Mouse (Mus musculus): ENCODE results near the gene Phf20. TPM values are rescaled to one million over a fixed set of nuclear protein-coding genes. Genes with fewer than 3 reads are reported as not detected.

Phf20 gene
- polyA plus RNA-seq (2012; rRNA removed; ENCODE audit: low replicate concordance), result 3.6 and 4.3 TPM in 2 replicates

DNA sequence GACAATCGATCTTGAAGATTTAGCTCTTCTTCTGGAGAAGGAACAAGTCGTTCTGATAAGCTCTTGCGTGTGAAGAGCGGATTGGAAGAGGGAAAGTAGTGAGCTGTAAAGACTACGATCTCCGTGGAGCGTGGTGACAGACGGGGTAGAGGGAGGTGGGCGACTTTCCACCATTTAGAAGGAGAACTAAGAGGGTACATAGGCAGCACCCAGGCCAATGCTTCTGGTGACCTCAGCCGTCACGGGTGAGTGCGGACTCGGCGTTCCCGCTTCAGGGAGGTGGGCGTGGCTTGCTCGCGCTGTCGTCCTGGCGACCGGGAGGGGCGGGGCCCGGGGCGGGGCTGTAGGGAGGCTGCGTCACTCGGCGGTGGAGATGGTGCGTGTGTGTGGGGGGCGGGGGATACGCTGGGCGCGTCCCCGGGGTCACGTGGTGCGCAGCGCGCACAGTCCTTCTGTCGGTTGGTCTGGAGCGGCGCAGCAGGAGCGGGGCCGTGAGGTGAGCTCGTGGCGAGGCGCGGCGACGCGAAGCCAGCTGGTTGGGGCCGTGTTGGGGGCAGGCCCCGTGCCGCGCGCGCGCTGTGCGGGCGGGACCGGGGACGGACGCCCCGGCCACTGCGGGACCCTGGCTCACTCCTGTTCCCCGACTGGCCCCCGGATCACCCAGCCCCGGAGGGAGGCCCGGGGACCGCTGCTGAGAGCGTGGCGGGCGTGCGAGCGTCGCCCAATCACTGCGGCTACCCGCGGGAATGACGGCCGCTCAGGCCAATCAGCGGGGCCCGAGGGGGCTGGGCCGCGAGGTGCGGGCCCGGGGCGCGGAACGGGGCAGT is at the start of gene Phf20:
Phf20 (plus strand) TSS at position 165 of the 827 bp plus-strand sequence.

DNA sequence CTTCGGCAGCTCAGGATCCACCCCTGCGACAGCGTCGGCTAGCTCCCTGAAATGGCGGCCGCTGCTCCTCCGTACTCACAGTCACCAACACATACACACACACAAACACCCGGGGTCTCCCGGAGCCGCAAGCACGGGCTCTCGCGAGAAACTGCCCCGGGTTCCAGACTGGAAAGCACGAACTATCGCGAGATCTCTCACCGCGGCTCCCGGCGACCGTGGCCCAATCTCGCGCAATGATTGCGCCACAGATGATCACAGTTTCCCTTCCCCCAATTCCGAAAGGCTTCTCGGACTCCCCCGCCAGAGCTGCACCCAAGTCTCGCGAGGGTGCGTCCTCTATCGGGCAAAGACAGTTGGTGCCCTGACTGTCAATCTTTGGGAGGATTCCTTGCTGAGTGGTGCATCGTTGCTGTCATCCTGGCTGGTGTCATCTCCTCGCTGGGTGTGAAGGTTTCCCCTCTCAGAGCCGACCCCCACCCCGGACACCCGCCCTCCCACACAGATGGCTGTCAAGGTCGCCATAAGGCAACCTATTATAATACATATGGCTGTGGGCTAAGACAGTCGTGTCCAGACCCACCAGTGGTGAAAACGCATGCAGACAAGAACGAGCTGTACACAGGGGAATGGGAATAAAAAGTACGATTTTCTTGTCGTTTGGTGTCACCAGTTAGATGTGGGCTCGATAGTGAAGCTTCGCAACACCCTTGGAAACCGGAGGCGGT is 16.0 kb upstream of the Phf20 start, which contains the start of gene Rbm39:
Rbm39 (minus strand) TSS at position 145 of the 728 bp plus-strand sequence.

DNA sequence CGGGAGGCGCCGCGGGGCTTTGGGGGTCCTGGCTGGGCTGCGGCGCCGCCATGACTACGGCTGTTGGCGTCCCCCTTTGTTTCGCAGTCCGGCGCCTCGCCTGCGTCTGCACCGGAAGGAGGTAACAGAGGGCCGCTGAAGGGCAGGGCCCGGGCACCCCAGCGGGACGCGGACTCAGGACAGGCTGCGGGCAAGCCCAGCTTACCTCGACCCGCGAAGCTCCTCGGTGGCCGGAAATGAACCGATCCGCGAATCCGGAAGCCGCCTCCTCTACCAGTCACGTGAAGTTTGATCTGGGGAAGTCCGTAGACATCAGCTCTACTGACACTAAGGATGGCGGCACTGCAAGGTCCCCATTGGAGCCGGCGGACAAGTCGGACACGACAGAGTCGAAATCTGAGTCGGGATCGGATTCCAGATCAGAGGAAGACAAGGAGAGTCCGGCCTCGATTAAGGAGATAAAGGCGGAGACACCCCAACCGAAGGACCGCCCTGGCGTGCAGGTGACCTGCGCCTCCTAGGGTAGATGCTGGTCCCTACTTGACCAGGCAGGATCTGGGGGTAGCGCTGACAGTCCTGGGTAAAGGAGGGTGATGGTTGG is 116.1 kb downstream of the Phf20 start, which contains the start of the genes Cnbd2 and Scand1:
Cnbd2 (plus strand) TSS at position 3 of the 601 bp plus-strand sequence.
Scand1 (minus strand) TSS at position 408 of the 601 bp plus-strand sequence.

Other genes with a start within 250 kb of the Phf20 start
- 3.8 and 4.3 TPM in 2 replicates for gene Cep250, start 240.0 kb upstream of the Phf20 start, polyA plus RNA-seq (2012; rRNA removed; ENCODE audit: low replicate concordance)
- gene 6430550D23Rik, start 188.5 kb upstream of the Phf20 start, polyA plus RNA-seq (2012; rRNA removed; ENCODE audit: low replicate concordance), result 1.4 and 1.9 TPM in 2 replicates
- gene Ergic3, start 188.4 kb upstream of the Phf20 start, polyA plus RNA-seq (2012; rRNA removed; ENCODE audit: low replicate concordance), result 225 and 402 TPM in 2 replicates
- 0.30 and 10.9 TPM in 2 replicates for gene Fer1l4, start 143.5 kb upstream of the Phf20 start, polyA plus RNA-seq (2012; rRNA removed; ENCODE audit: low replicate concordance)
- gene Spag4, start 131.3 kb upstream of the Phf20 start, polyA plus RNA-seq (2012; rRNA removed; ENCODE audit: low replicate concordance), result 0.27 and 0.93 TPM in 2 replicates
- gene Cpne1, start 84.5 kb upstream of the Phf20 start, polyA plus RNA-seq (2012; rRNA removed; ENCODE audit: low replicate concordance), result 27.7 and 40.4 TPM in 2 replicates
- 3.8 and 4.8 TPM in 2 replicates for gene Rbm12, start 84.5 kb upstream of the Phf20 start, polyA plus RNA-seq (2012; rRNA removed; ENCODE audit: low replicate concordance)
- gene Gm28036, start 69.4 kb upstream of the Phf20 start, polyA plus RNA-seq (2012; rRNA removed; ENCODE audit: low replicate concordance), result 0.24 and 0.83 TPM in 2 replicates
- 203 and 222 TPM in 2 replicates for gene Romo1, start 52.4 kb upstream of the Phf20 start, polyA plus RNA-seq (2012; rRNA removed; ENCODE audit: low replicate concordance)
- 27.1 and 41.1 TPM in 2 replicates for gene Nfs1, start 52.3 kb upstream of the Phf20 start, polyA plus RNA-seq (2012; rRNA removed; ENCODE audit: low replicate concordance)
- gene Rbm39, start 16.2 kb upstream of the Phf20 start, polyA plus RNA-seq (2012; rRNA removed; ENCODE audit: low replicate concordance), result 26.9 and 39.9 TPM in 2 replicates
- 0.27 and 0.44 TPM in 2 replicates for gene Cnbd2, start 115.8 kb downstream of the Phf20 start, polyA plus RNA-seq (2012; rRNA removed; ENCODE audit: low replicate concordance)
- gene Scand1, start 116.2 kb downstream of the Phf20 start, polyA plus RNA-seq (2012; rRNA removed; ENCODE audit: low replicate concordance), result 405 and 1,530 TPM in 2 replicates
- gene Epb41l1, start 224.4 kb downstream of the Phf20 start, polyA plus RNA-seq (2012; rRNA removed; ENCODE audit: low replicate concordance), result 6.8 and 18.9 TPM in 2 replicates

All from duodenum, adult 2 months (tissue).